Mouse (Mus musculus) bone marrow macrophage, adult 2 months (primary cell): ENCODE measurements around the gene Gm49342.

Experiments
- CTCF ChIP-seq: IDR thresholded peaks from 2 replicates; pipeline ENCODE4 v1.5.1; 2012; ENCODE audit warnings: low read depth, mild to moderate bottlenecking, low read length, moderate library complexity
- POLR2A ChIP-seq: IDR thresholded peaks from 2 replicates; pipeline ENCODE4 v1.6.1; 2012; ENCODE audit warnings: mild to moderate bottlenecking, low read depth, low read length, borderline replicate concordance

DNA sequence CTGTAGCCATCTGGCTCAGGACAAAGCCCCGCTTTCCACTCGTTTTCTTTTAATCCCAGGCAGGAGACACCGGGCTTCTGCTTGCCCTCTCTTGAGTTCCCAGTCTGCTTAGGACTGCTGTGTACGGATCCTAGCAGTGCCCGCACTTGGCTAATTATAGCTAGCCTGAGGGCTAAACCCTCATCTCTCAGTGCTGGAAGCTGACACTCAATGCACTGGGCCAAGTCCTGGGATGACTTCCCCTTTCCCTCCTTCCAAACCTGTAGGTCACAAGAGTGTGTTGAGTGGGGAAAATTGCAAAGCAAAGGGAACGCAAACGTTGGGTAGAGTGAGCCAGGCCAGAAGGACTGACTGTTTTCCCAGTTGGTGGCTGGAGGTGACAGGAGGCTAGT, 46.9 kb upstream of the Gm49342 start, which contains the start of gene Klhl33:
- TF ChIP-seq POLR2A = no peak
- no peak for TF ChIP-seq CTCF
